Mouse (Mus musculus): ENCODE results near the gene Rabggta.

Rabggta gene

GRCm38 (mm10) chr14:55689433-55689832 lies 32.6 kb downstream of the Rabggta start:
- DNase-seq (ENCODE audit: low spot score) = no peak

- no peak for DNase-seq (ENCODE audit: low spot score)
Measured at GRCm38 (mm10) chr14:55682118-55682493, 40.0 kb downstream of the Rabggta start.

DNA sequence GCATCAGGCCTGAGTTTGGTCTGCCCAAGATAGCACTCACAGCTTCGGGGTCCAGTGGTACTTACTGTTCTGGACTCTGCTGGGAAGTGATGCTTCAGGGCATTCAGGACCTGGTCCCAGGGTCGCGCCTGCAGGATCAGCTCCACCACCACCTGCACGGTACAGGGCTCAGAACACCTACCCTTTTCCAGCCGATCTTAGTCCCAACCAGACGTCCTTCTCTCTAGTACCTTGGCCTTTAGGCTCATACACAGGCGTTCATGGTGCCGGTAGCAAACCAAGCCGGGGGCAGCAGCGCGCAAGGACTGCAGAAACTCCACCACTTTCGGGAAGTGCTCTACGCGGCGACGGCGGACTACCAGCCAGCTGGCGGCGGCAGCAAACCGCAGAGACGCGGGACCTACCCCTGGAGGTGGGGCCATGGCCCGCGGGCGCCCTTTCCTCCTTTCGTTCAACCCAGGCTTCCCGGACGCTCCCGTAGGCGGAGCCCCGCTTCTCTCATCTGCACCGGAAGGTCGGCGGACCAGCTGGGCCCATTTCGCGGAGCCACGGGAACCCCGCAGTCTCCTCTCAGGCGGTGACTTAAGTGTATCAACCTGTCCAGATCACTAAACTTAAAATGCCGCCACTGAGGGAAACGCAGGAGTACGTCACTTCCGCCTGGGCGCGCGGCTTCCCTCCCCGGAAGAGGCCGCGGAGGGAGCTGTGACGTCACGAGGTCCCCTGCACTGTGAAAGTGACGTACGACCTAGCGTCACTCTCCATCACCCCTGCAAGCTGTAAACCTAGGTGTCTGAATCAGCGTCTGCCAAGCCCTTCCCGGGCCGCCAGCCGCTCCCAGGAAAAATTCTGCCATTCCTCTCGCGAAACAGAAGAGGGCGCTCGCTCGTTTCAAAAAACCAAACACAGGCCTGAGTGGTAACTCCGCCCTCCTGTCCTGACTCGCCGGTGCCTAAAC lies 40.6 kb downstream of the Rabggta start, which contains the start of gene Tinf2:
TSS of gene Tinf2 (minus strand) at position 661 of the 958 bp plus-strand sequence.
- DNase-seq (ENCODE audit: low spot score) = peak; percentile 93

- DNase-seq (ENCODE audit: low spot score) = no peak
Measured at GRCm38 (mm10) chr14:55677615-55678014, 44.4 kb downstream of the Rabggta start.

GRCm38 (mm10) chr14:55672741-55673060 lies 49.4 kb downstream of the Rabggta start:
- no peak for DNase-seq (ENCODE audit: low spot score)

DNA sequence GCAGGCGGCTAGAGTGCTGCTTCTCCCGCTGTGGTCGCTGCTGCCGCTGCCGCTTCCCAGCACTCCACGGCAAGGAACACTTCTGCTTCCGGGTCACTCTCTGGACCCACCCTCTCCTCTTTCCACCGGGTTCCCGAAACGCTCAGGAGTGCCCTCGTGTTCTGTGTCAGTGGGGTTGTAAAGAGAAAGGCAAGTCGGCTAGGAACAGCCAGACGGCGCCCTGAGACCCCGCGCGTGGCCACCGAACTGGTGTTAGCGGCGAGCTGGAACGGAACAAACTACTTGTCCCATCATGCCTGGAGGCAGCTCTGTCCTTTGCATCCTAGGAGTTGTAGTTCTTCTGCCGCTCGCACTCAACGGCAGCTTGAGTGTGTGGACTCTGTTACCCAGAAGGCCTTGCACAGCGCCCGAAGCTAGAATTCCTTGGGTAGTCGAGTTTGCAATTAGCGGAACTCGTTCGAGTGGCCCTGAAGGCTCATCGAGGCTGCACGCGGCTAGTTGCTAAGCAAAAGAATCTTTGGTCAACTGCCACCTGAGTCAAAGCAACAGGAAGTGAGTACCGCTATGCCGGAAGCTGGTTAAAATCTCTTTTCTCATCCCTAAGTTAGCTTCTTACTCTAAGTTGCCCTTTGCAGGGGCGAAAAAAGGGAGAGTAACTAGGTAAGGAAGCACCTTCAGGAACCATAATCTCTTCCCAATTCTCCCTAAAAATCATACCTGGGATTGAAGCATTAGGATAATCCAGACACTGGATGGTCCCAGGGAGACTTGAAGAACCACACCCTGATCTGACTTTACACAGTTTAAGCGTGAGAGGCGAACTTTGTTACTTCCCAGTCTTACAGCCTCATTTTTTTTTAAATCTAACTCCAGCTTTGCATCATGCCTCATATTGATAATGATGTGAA lies 50.0 kb downstream of the Rabggta start, which contains the start of the genes Gmpr2 and Nedd8:
TSS of gene Gmpr2 (plus strand) at position 109 of the 908 bp plus-strand sequence.
TSS of gene Nedd8 (minus strand) at position 292 of the 908 bp plus-strand sequence.
- DNase-seq (ENCODE audit: low spot score) = peak; percentile 85

- DNase-seq (ENCODE audit: low spot score) = no peak
Measured at GRCm38 (mm10) chr14:55671486-55671832, 50.6 kb downstream of the Rabggta start.

All from spleen, adult 12 weeks (tissue).